Mouse (Mus musculus): Measurements from ENCODE around the gene Obscn.

GRCm38 (mm10) chr11:59138537-59139486 is 2.6 kb upstream of the Obscn start:
- TF ChIP-seq CTCF (IDR thresholded peaks at IDR 0.05; ENCODE audit: extremely low read depth, insufficient read depth, insufficient read length, insufficient replicate concordance), result no peak
- TF ChIP-seq POLR2A (IDR thresholded peaks at IDR 0.05; ENCODE audit: low read depth, low read length), result no peak

Data from spleen, adult 2 months (tissue).